Mouse (Mus musculus) heart, adult 18-20 months (tissue): ENCODE measurements around the gene Upk2. TPM values are rescaled to one million over a fixed set of nuclear protein-coding genes. Genes with fewer than 3 reads are reported as not detected.
A peak's percentile ranks its signal among the peaks of the same experiment; 100 is the strongest.
"Not testable (repeated sequence)": the region's sequence is repeated elsewhere in the genome, so short reads cannot be mapped to it uniquely, and the experiment has no call there.

Experiments
- DNase-seq, 2 experiments: peaks; one replicate each; pipeline ENCODE4 v3.0.0; 2021 to 2022; ENCODE audit warnings: mixed read lengths in 1 of 2
- total RNA-seq, 2 experiments: library from RNA; stranded (reverse); gene quantifications; 2 replicates each; pipeline ENCODE4 v1.2.3; 2021

Gene Upk2
- total RNA-seq, 2 experiments from 2014 or later = not detected

- DNase-seq = peak; percentile 15 to 34
Observed at GRCm38 (mm10) chr9:44461950-44462349, 7.2 kb upstream of the Upk2 start.

- DNase-seq = no peak
Observed at GRCm38 (mm10) chr9:44457035-44457742, 2.4 kb upstream of the Upk2 start.

GRCm38 (mm10) chr9:44454132-44454890, 465 bp downstream of the Upk2 start:
- peak; percentile 79 to 94 for DNase-seq

GRCm38 (mm10) chr9:44450387-44450786, 4.4 kb downstream of the Upk2 start:
- no peak for DNase-seq

- not testable (repeated sequence) for DNase-seq
Observed at GRCm38 (mm10) chr9:44444402-44445025, 10.3 kb downstream of the Upk2 start.

GRCm38 (mm10) chr9:44440961-44441360, 13.8 kb downstream of the Upk2 start, which contains the start of gene Foxr1:
Gene Foxr1, minus strand, starts transcription at chr9:44441136.
- no peak for DNase-seq

GRCm38 (mm10) chr9:44435747-44436146, 19.0 kb downstream of the Upk2 start:
- peak in 1 of 2 experiments; percentile 49 for DNase-seq

- no peak for DNase-seq
Observed at GRCm38 (mm10) chr9:44432577-44433185, 22.1 kb downstream of the Upk2 start.

GRCm38 (mm10) chr9:44423576-44423975, 31.2 kb downstream of the Upk2 start:
- no peak for DNase-seq

- no peak for DNase-seq
Observed at GRCm38 (mm10) chr9:44420280-44420898, 34.4 kb downstream of the Upk2 start.

GRCm38 (mm10) chr9:44419730-44420129, 35.0 kb downstream of the Upk2 start:
- not testable (repeated sequence) for DNase-seq

- no peak for DNase-seq
Observed at GRCm38 (mm10) chr9:44418519-44419385, 36.0 kb downstream of the Upk2 start, which contains the start of gene Ccdc84. Gene Ccdc84, minus strand, starts transcription at chr9:44418569.

GRCm38 (mm10) chr9:44417892-44418363, 36.8 kb downstream of the Upk2 start:
- peak; percentile 96 to 99 for DNase-seq

GRCm38 (mm10) chr9:44417156-44417891, 37.5 kb downstream of the Upk2 start:
- DNase-seq = no peak

- DNase-seq = no peak
Observed at GRCm38 (mm10) chr9:44412781-44413180, 42.0 kb downstream of the Upk2 start.

GRCm38 (mm10) chr9:44412306-44412705, 42.5 kb downstream of the Upk2 start:
- no peak for DNase-seq

GRCm38 (mm10) chr9:44411601-44412130, 43.1 kb downstream of the Upk2 start:
- no peak for DNase-seq

- DNase-seq = no peak
Observed at GRCm38 (mm10) chr9:44410647-44411336, 44.0 kb downstream of the Upk2 start.

- not testable (repeated sequence) for DNase-seq
Observed at GRCm38 (mm10) chr9:44408693-44409092, 46.1 kb downstream of the Upk2 start.
